Mouse (Mus musculus): ENCODE results near the gene Nadk. TPM values are rescaled to one million over a fixed set of nuclear protein-coding genes. Genes with fewer than 3 reads are reported as not detected.

The Nadk gene
- polyA plus RNA-seq, 1 experiment from 2014 or later: 70.9 TPM

- H3K27me3 ChIP-seq (replicated peaks; ENCODE audit: insufficient read depth, low read length): no peaks in the 10 kb centered on the region
- no peaks in the 10 kb centered on the region for H3K4me1 ChIP-seq (ENCODE audit: insufficient read depth, low read depth, low read length)
- no peak overlapping the region for H3K4me3 ChIP-seq (ENCODE audit: low read depth, low read length)
- DNase-seq (ENCODE audit: low spot score) (no peak), ATAC-seq (no peak)
- H3K9ac ChIP-seq (replicated peaks; ENCODE audit: low read depth): no peak overlapping the region
- TF ChIP-seq CTCF (IDR thresholded peaks at IDR 0.05) (no peak), EP300 (IDR thresholded peaks at IDR 0.05) (no peak)
- H3K36me3 ChIP-seq (ENCODE audit: insufficient read depth, low read length): no peaks in the 10 kb centered on the region
- H3K27ac ChIP-seq (ENCODE audit: low read length): no peak overlapping the region
- whole genome bisulfite sequencing: 65% methylated on average over 3 of the region's 3 CpGs
- H3K4me2 ChIP-seq (replicated peaks; ENCODE audit: low read depth, low read length): no peak overlapping the region
- H3K9me3 ChIP-seq (ENCODE audit: low read length): no peaks in the 10 kb centered on the region
Measured at GRCm38 (mm10) chr4:155595777-155596176, 33.6 kb downstream of the Nadk start.

GRCm38 (mm10) chr4:155596606-155597005 is 34.4 kb downstream of the Nadk start:
- H3K27ac ChIP-seq (ENCODE audit: low read length): no peak overlapping the region
- DNase-seq (ENCODE audit: low spot score) (no peak), ATAC-seq (no peak)
- H3K9ac ChIP-seq (replicated peaks; ENCODE audit: low read depth): no peak overlapping the region
- H3K4me3 ChIP-seq (ENCODE audit: low read depth, low read length): no peak overlapping the region
- TF ChIP-seq EP300 (IDR thresholded peaks at IDR 0.05): no peak
- TF ChIP-seq CTCF (IDR thresholded peaks at IDR 0.05): no peak
- H3K4me2 ChIP-seq (replicated peaks; ENCODE audit: low read depth, low read length): no peak overlapping the region
- no peaks in the 10 kb centered on the region for H3K27me3 ChIP-seq (replicated peaks; ENCODE audit: insufficient read depth, low read length)
- H3K9me3 ChIP-seq (ENCODE audit: low read length): no peaks in the 10 kb centered on the region
- no peaks in the 10 kb centered on the region for H3K4me1 ChIP-seq (ENCODE audit: insufficient read depth, low read depth, low read length)
- WGBS: 74% methylated on average over 5 of the region's 5 CpGs
- H3K36me3 ChIP-seq (ENCODE audit: insufficient read depth, low read length): no peaks in the 10 kb centered on the region

- WGBS: 16% methylated on average over 20 of the region's 20 CpGs
- H3K27ac ChIP-seq (ENCODE audit: low read length): no peak overlapping the region
- H3K4me2 ChIP-seq (replicated peaks; ENCODE audit: low read depth, low read length): no peak overlapping the region
- H3K27me3 ChIP-seq (replicated peaks; ENCODE audit: insufficient read depth, low read length): no peaks in the 10 kb centered on the region
- H3K36me3 ChIP-seq (ENCODE audit: insufficient read depth, low read length): no peaks in the 10 kb centered on the region
- DNase-seq (ENCODE audit: low spot score) (no peak), ATAC-seq (no peak)
- no peak overlapping the region for H3K9ac ChIP-seq (replicated peaks; ENCODE audit: low read depth)
- H3K9me3 ChIP-seq (ENCODE audit: low read length): no peaks in the 10 kb centered on the region
- TF ChIP-seq CTCF (IDR thresholded peaks at IDR 0.05): no peak
- TF ChIP-seq EP300 (IDR thresholded peaks at IDR 0.05): no peak
- no peak overlapping the region for H3K4me3 ChIP-seq (ENCODE audit: low read depth, low read length)
- no peaks in the 10 kb centered on the region for H3K4me1 ChIP-seq (ENCODE audit: insufficient read depth, low read depth, low read length)
Measured at GRCm38 (mm10) chr4:155598536-155598935, 36.4 kb downstream of the Nadk start.

DNA sequence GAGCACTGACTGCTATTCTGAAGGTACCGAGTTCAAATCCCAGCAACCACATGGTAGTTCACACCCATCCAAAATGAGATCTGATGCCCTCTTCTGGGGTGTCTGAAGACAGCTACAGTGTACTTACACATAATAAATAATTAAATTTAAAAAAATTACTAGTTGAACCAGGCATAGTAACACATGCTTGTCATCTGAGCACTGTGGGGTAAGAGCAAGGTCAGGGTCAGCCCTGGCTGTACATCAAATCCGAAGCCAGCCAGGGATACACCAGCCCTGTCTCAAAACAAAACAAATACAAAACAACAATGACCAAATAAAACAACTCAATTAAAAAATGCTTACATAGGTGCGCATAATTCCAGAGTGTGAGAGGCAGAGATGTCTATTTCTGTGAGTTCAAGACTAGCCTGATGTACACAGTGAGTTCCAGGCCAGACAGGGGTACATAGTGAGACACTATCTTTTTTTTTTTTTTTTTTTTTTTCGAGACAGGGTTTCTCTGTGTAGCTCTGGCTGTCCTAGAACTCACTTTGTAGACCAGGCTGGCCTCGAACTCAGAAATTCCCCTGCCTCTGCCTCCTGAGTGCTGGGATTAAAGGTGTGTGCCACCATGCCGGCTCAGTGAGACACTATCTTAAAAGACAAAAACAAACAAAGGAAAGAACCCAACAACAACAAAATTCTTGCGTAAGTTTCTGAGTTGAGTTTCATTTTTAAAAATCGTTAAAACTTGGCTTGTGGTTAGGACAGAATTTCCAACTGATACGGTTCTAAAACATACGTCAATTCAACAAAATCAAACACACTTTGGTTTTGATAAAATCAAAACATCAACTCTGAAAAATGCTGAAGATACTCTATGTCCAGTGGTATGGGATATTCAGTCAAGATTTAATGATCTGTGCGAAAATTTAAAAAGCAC is 38.0 kb downstream of the Nadk start:
- Histone ChIP-seq H3K27me3 (replicated peaks; ENCODE audit: insufficient read depth, low read length) (no peaks in the 10 kb centered on the region), H3K27ac (ENCODE audit: low read length) (peak overlapping the region; percentile 57), H3K4me3 (ENCODE audit: low read depth, low read length) (peak overlapping the region; percentile 90; the same call in 1 of the 2 replicates), H3K9me3 (ENCODE audit: low read length) (no peaks in the 10 kb centered on the region), H3K4me1 (ENCODE audit: insufficient read depth, low read depth, low read length) (no peaks in the 10 kb centered on the region), H3K4me2 (replicated peaks; ENCODE audit: low read depth, low read length) (peak overlapping the region; percentile 97), H3K9ac (replicated peaks; ENCODE audit: low read depth) (0 out of 2 replicates have a peak overlapping the region, but pooled peaks have one; percentile 8), H3K36me3 (ENCODE audit: insufficient read depth, low read length) (no peaks in the 10 kb centered on the region)
- no peak for ATAC-seq
- DNase-seq (ENCODE audit: low spot score): no peak
- WGBS: 76% methylated on average over 10 of the region's 11 CpGs
- no peak for TF ChIP-seq CTCF (IDR thresholded peaks at IDR 0.05)

DNA sequence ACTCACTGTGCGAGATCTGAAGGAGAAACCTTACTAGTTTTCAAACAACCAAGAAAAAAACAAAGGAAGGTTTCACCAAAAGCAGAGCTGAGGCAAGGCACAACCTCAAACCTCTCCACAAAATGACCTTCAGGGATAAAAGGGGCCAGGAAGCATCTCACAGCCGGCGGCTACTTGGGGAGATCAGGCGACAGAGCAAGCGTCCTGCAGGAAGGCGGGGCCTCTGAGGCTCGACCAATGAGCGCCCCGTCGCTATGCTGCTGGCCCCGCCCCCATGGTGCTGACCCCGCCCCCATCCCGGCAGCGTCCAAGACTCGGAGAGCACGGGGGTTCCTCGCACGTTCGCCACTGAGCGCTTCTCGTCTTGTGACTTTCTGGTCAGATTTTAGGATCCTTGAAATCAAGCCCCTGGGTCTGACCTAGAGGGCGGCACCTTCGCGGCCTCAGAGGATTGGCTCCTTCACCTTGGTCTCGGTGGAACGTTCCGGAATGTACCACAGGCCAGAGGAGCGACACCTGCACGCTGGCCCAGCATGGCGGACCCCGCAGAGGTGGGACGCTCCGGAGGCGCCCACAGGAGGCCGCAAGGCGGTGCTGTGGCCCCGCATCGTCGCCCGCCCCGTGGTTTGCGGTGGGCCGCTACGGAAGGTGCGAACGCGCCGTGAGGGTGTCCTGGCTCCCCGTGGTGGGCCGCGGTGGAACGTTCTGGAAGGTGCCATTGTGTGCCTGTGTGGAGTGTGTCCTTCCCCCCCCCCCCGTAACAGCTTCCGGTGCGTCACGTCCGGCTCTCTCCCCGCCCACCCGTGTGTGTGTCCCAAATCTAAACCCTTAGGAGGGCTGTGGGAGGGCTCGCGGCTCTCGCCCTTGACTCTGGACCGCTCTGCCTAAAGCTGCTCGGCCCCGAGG is 39.2 kb downstream of the Nadk start, which contains the start of gene Slc35e2:
TSS of gene Slc35e2 (plus strand) at position 326 of the 906 bp plus-strand sequence.
- TF ChIP-seq EP300 (IDR thresholded peaks at IDR 0.05): no peak
- TF ChIP-seq CTCF (IDR thresholded peaks at IDR 0.05): peak; percentile 52
- DNase-seq (ENCODE audit: low spot score): peak; percentile 97
- H3K27ac ChIP-seq (ENCODE audit: low read length): peak within 1 kb of the TSS; percentile 96
- no peaks in the 10 kb centered on the region for H3K9me3 ChIP-seq (ENCODE audit: low read length)
- peak within 1 kb of the TSS; percentile 85 for H3K9ac ChIP-seq (replicated peaks; ENCODE audit: low read depth)
- peak; percentile 96 for ATAC-seq
- no peaks in the 10 kb centered on the region for H3K4me1 ChIP-seq (ENCODE audit: insufficient read depth, low read depth, low read length)
- whole genome bisulfite sequencing: under 1% methylated on average over 38 of the region's 65 CpGs
- no peaks in the 10 kb centered on the region for H3K27me3 ChIP-seq (replicated peaks; ENCODE audit: insufficient read depth, low read length)
- no peaks in the 10 kb centered on the region for H3K36me3 ChIP-seq (ENCODE audit: insufficient read depth, low read length)
- peak within 1 kb of the TSS; percentile 90 for H3K4me3 ChIP-seq (ENCODE audit: low read depth, low read length)
- H3K4me2 ChIP-seq (replicated peaks; ENCODE audit: low read depth, low read length): peak within 1 kb of the TSS; percentile 97

DNA sequence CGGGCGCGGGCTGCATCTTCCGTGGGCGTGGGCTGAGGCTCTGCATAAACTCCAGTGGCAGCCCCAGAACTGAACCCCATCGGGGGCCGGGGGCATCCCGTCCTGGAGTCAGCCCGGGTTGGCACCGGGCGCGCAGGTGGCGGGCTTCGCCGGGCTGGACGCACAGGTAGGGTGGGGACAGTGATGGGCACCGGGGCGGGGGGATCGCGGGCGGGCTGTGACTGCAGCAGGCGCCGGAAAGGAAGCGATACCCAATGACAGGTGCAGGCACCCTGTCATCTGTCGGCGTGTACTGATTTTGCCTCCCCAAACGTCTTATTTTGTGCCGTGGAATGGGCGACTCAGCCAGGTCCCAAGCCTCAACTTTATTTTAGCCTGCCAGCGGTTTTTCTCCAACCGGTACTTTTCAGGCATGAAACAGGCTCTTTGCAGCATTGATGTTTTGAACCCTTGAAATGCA is 39.8 kb downstream of the Nadk start:
- Histone ChIP-seq H3K4me3 (ENCODE audit: low read depth, low read length) (peak overlapping the region; percentile 90), H3K27me3 (replicated peaks; ENCODE audit: insufficient read depth, low read length) (no peaks in the 10 kb centered on the region), H3K4me1 (ENCODE audit: insufficient read depth, low read depth, low read length) (no peaks in the 10 kb centered on the region), H3K4me2 (replicated peaks; ENCODE audit: low read depth, low read length) (peak overlapping the region; percentile 97), H3K36me3 (ENCODE audit: insufficient read depth, low read length) (no peaks in the 10 kb centered on the region), H3K9me3 (ENCODE audit: low read length) (no peaks in the 10 kb centered on the region), H3K27ac (ENCODE audit: low read length) (peak overlapping the region; percentile 96), H3K9ac (replicated peaks; ENCODE audit: low read depth) (peak overlapping the region; percentile 85)
- 3% methylated on average over 30 of the region's 31 CpGs for WGBS
- DNase-seq (ENCODE audit: low spot score) (no peak), ATAC-seq (no peak)
- TF ChIP-seq CTCF (IDR thresholded peaks at IDR 0.05): no peak
- no peak for TF ChIP-seq EP300 (IDR thresholded peaks at IDR 0.05)

All from lung, postnatal 0 days (tissue).